In genomic region chr17:36799921-36800462, GRCm38 (mm10) we compare ENCODE assay signal across 13 mouse cellular contexts. TPM values are rescaled to one million over a fixed set of nuclear protein-coding genes. Genes with fewer than 3 reads are reported as not detected.
A peak's percentile ranks its signal among the peaks of the same experiment; 100 is the strongest.
DNase-seq lines count a peak whose midpoint lies in the region; ATAC-seq and TF ChIP-seq lines count a peak whose summit lies in the region.
"Not testable (repeated sequence)": the region's sequence is repeated elsewhere in the genome, so short reads cannot be mapped to it uniquely, and the experiment has no call there.
"Had no signal": no experiment of that assay in that cellular context is flagged by ENCODE, and none has a peak within 500 bp of the region (broad histone marks: within the 10 kb centered on the region; RNA-seq: fewer than 3 reads in every experiment).

No protein-coding gene starts in this region.

- H3K27ac ChIP-seq in intestine, embryonic 14.5 days (ENCODE audit: low read depth); intestine, embryonic 15.5 days; intestine, embryonic 16.5 days (ENCODE audit: low read length); intestine, postnatal 0 days (ENCODE audit: low read depth, low read length): not testable (repeated sequence)

- not testable (repeated sequence) for H3K4me2 ChIP-seq in intestine, embryonic 14.5 days (ENCODE audit: low read length); intestine, embryonic 15.5 days (replicated peaks); intestine, embryonic 16.5 days (ENCODE audit: low read depth, low read length)
- H3K4me2 ChIP-seq in intestine, postnatal 0 days (replicated peaks; ENCODE audit: low read depth) = peak overlapping the region; percentile 21; the same call in 1 of the 2 replicates

- 39% methylated on average over 4 of the region's 4 CpGs for WGBS in intestine, embryonic 14.5 days
- 37% methylated on average over 4 of the region's 4 CpGs for WGBS in intestine, embryonic 15.5 days
- 34% methylated on average over 4 of the region's 4 CpGs for WGBS in intestine, embryonic 16.5 days
- 22% methylated on average over 4 of the region's 4 CpGs for WGBS in intestine, postnatal 0 days

- H3K4me3 ChIP-seq in intestine, embryonic 14.5 days (ENCODE audit: low read depth, low read length); intestine, embryonic 15.5 days (replicated peaks); intestine, embryonic 16.5 days (ENCODE audit: low read length); intestine, postnatal 0 days (ENCODE audit: low read depth, low read length): not testable (repeated sequence)

- not testable (repeated sequence) for H3K9ac ChIP-seq in intestine, embryonic 14.5 days (ENCODE audit: low read length); intestine, embryonic 15.5 days; intestine, embryonic 16.5 days (ENCODE audit: low read depth, low read length); intestine, postnatal 0 days (ENCODE audit: low read depth, low read length)

- not testable (repeated sequence) for H3K4me1 ChIP-seq in intestine, embryonic 14.5 days (replicated peaks; ENCODE audit: control insufficient read depth, insufficient read depth, low read length); intestine, embryonic 15.5 days (replicated peaks); intestine, embryonic 16.5 days (ENCODE audit: control insufficient read depth, insufficient read depth, low read length); intestine, postnatal 0 days (replicated peaks; ENCODE audit: control insufficient read depth, insufficient read depth, low read length)

- H3K27me3 ChIP-seq in intestine, embryonic 14.5 days (replicated peaks; ENCODE audit: control insufficient read depth, insufficient read depth, low read length); intestine, embryonic 15.5 days (replicated peaks); intestine, embryonic 16.5 days (replicated peaks; ENCODE audit: control insufficient read depth, insufficient read depth, low read length); intestine, postnatal 0 days (replicated peaks; ENCODE audit: control insufficient read depth, insufficient read depth, low read length): not testable (repeated sequence)

- 0 out of 2 replicates have a peak, but pooled peaks have one; percentile 50 for ATAC-seq in intestine, embryonic 14.5 days (replicated peaks; ENCODE audit: low FRiP score, low TSS enrichment, low read depth)
- peak; percentile 76 for ATAC-seq in intestine, embryonic 15.5 days
- ATAC-seq in intestine, embryonic 16.5 days = peak; percentile 77
- not testable (repeated sequence) for ATAC-seq in intestine, postnatal 0 days

- not testable (repeated sequence) for H3K9me3 ChIP-seq in intestine, embryonic 14.5 days (ENCODE audit: control insufficient read depth, low read length); intestine, embryonic 15.5 days; intestine, embryonic 16.5 days (ENCODE audit: control insufficient read depth, low read length); intestine, postnatal 0 days (ENCODE audit: control insufficient read depth)

- not testable (repeated sequence) for TF ChIP-seq CTCF in intestine, postnatal 0 days (IDR thresholded peaks at IDR 0.05; ENCODE audit: low read depth)

- not testable (repeated sequence) for H3K36me3 ChIP-seq in intestine, embryonic 14.5 days (ENCODE audit: control insufficient read depth, insufficient read depth, low read length); intestine, embryonic 15.5 days; intestine, embryonic 16.5 days (ENCODE audit: control insufficient read depth, insufficient read depth, low read length); intestine, postnatal 0 days (ENCODE audit: control insufficient read depth, insufficient read depth)

- DNase-seq in intestine, embryonic 14.5 days (ENCODE audit: low spot score) = not testable (repeated sequence)
- DNase-seq in kidney, adult 9 months = peak; percentile 19
- DNase-seq in yolk sac, embryonic 10.5 days (ENCODE audit: low spot score) = peak; percentile 44

RNA-seq across cellular contexts. Expression of gene H2-M10.6, which starts 12.0 kb away (rescaled TPM):
- not detected in 2 replicates for polyA plus RNA-seq in intestine, embryonic 14.5 days (2014; fragmentation: Nextera tagmentation; extraction: Ambion mirVana)
- not detected in 2 replicates for polyA plus RNA-seq in intestine, embryonic 15.5 days (2015; fragmentation: Nextera tagmentation; extraction: Ambion mirVana)
- polyA plus RNA-seq in intestine, embryonic 16.5 days (2015; fragmentation: Nextera tagmentation; extraction: Ambion mirVana) = not detected in 2 replicates
- not detected in 2 replicates for polyA plus RNA-seq in intestine, postnatal 0 days (2015; fragmentation: Nextera tagmentation; extraction: Ambion mirVana)
- polyA plus RNA-seq: activated CD4-positive, CD25-positive, alpha-beta regulatory T cell, adult 4 months; adrenal gland, adult 2 months; brain, embryonic 14.5 days; C2C12; CD4-positive, CD25-positive, alpha-beta regulatory T cell, adult 4 months; G1E; Patski had no signal

RNA-seq across cellular contexts. Expression of gene H2-M10.5, which starts 27.3 kb away (rescaled TPM):
- not detected in 2 replicates for polyA plus RNA-seq in intestine, embryonic 14.5 days (2014; fragmentation: Nextera tagmentation; extraction: Ambion mirVana)
- not detected in 2 replicates for polyA plus RNA-seq in intestine, embryonic 15.5 days (2015; fragmentation: Nextera tagmentation; extraction: Ambion mirVana)
- not detected in 2 replicates for polyA plus RNA-seq in intestine, embryonic 16.5 days (2015; fragmentation: Nextera tagmentation; extraction: Ambion mirVana)
- not detected in 2 replicates for polyA plus RNA-seq in intestine, postnatal 0 days (2015; fragmentation: Nextera tagmentation; extraction: Ambion mirVana)
- polyA plus RNA-seq: activated CD4-positive, CD25-positive, alpha-beta regulatory T cell, adult 4 months; adrenal gland, adult 2 months; brain, embryonic 14.5 days; C2C12; CD4-positive, CD25-positive, alpha-beta regulatory T cell, adult 4 months; G1E; Patski had no signal

RNA-seq across cellular contexts. Expression of gene Trim26, which starts 36.9 kb away (rescaled TPM):
- polyA plus RNA-seq in intestine, embryonic 14.5 days (2014; fragmentation: Nextera tagmentation; extraction: Ambion mirVana) = 40.0 and 41.9 TPM in 2 replicates
- 38.0 and 41.5 TPM in 2 replicates for polyA plus RNA-seq in intestine, embryonic 15.5 days (2015; fragmentation: Nextera tagmentation; extraction: Ambion mirVana)
- 36.5 and 39.2 TPM in 2 replicates for polyA plus RNA-seq in intestine, embryonic 16.5 days (2015; fragmentation: Nextera tagmentation; extraction: Ambion mirVana)
- polyA plus RNA-seq in intestine, postnatal 0 days (2015; fragmentation: Nextera tagmentation; extraction: Ambion mirVana) = 27.4 and 32.2 TPM in 2 replicates
